Mouse (Mus musculus): ENCODE data around the gene 3110082J24Rik. TPM values are rescaled to one million over a fixed set of nuclear protein-coding genes. Genes with fewer than 3 reads are reported as not detected.

3110082J24Rik gene
- polyA plus RNA-seq, 1 experiment from 2014 or later, result 4.9 TPM

- no peak for DNase-seq (ENCODE audit: low spot score)
- WGBS, result 84% methylated on average over 3 of the region's 3 CpGs
- Histone ChIP-seq H3K27ac (no peak overlapping the region), H3K4me1 (replicated peaks) (peaks cover 65% of the 10 kb centered on the region), H3K27me3 (ENCODE audit: insufficient read depth, poor library complexity, severe bottlenecking) (peaks cover 77% of the 10 kb centered on the region), H3K4me3 (no peak overlapping the region), H3K36me3 (peaks cover 46% of the 10 kb centered on the region), H3K9me3 (no peaks in the 10 kb centered on the region)
These were observed 6.7 kb upstream of the 3110082J24Rik start for GRCm38 (mm10) chr5:30112533-30113068.

DNA sequence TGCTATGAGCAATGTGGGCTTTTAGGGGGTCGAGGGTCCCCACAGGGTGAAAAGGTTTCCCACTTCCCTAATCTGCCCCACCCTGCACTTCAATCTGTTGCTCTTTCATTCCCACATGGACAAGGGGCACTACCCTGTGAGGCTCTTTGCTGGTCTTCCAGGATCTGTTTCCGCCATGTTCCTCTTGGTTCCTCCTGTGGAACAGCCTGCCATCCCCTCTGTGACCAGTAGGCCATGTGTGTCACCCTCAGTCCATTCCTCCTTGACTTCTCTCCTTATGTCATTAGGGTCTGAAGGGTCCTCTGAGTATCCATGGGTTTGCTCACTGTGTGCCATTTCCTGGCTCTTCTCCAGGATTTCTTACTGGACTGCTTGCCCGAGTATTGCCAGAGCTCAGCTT is 5.9 kb upstream of the 3110082J24Rik start:
- no peak for DNase-seq (ENCODE audit: low spot score)
- Histone ChIP-seq H3K27me3 (ENCODE audit: insufficient read depth, poor library complexity, severe bottlenecking) (peaks cover 86% of the 10 kb centered on the region), H3K4me3 (peak overlapping the region; percentile 43), H3K27ac (peak overlapping the region; percentile 87), H3K36me3 (peaks cover 38% of the 10 kb centered on the region), H3K4me1 (replicated peaks) (peaks cover 73% of the 10 kb centered on the region), H3K9me3 (no peaks in the 10 kb centered on the region)
- 70% methylated on average over 3 of the region's 3 CpGs for WGBS

DNA sequence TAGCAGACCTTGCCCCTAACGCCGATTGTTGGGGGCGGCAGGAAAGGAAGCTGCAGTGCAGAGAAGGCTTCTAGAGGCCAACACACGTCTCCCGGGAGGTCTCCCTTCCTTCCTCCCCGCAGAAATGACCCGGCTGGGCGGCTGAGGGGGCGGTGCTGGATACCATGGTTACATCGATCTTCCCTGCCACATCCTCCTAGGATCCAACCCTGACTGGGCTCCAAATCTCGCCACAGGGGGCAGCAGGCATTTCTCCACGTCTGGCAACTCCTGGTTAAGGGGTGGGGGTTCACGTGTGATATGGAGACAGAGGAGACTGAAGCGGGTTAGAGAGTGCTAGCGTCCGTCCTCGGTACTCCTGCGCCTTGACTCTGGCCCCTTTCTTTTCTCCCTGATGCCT is 5.2 kb upstream of the 3110082J24Rik start:
- H3K27ac ChIP-seq, result peak overlapping the region; percentile 87
- under 1% methylated on average over 18 of the region's 18 CpGs for whole genome bisulfite sequencing
- H3K9me3 ChIP-seq, result no peaks in the 10 kb centered on the region
- H3K4me3 ChIP-seq, result peak overlapping the region; percentile 43
- peaks cover 80% of the 10 kb centered on the region for H3K4me1 ChIP-seq (replicated peaks)
- peak; percentile 87 for DNase-seq (ENCODE audit: low spot score)
- H3K36me3 ChIP-seq, result peaks cover 31% of the 10 kb centered on the region
- peaks cover 88% of the 10 kb centered on the region for H3K27me3 ChIP-seq (ENCODE audit: insufficient read depth, poor library complexity, severe bottlenecking)

DNA sequence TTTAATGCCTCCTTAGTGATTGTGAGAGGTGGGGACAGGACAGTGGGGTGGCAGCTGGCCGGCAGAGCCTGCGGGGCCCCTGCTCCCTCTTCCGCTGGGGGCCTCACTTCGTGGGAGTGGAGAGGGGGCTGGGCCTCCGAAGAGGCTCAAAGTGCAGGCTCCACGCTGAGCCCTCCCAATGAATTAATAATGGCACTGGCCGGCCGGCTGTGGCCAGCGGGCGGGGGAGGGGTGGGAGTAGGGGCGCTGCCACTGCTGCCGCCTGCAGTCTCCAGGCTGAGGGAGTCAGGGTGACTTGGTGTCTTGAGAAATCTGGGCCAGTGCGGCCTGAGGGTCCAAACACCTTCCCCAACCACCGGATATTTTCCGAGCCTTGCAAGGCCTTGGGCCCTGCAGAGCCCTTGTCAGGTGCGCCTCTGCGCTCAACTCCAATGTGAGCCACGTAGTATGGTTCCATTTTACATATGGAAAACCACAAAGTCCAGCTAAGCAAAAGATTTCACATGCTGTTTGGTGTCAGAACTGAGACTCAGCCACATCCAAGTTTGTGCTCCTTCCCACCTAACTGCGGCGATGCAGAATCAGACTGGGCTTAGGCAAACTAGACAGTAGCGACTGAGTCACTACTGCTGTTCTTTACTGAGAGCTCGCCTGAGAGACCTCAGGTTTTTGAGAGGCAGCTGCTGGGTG is 4.6 kb upstream of the 3110082J24Rik start:
- Histone ChIP-seq H3K27ac (peak overlapping the region; percentile 87), H3K4me3 (peak overlapping the region; percentile 43), H3K4me1 (replicated peaks) (peaks cover 86% of the 10 kb centered on the region), H3K9me3 (no peaks in the 10 kb centered on the region), H3K27me3 (ENCODE audit: insufficient read depth, poor library complexity, severe bottlenecking) (peaks cover 88% of the 10 kb centered on the region), H3K36me3 (peaks cover 25% of the 10 kb centered on the region)
- WGBS, result 3% methylated on average over 22 of the region's 22 CpGs
- DNase-seq (ENCODE audit: low spot score), result peak; percentile 74

GRCm38 (mm10) chr5:30109899-30110298 is 4.0 kb upstream of the 3110082J24Rik start:
- H3K27ac ChIP-seq, result peak overlapping the region; percentile 87
- H3K36me3 ChIP-seq, result peaks cover 22% of the 10 kb centered on the region; the same call in 1 of the 2 replicates
- peaks cover 88% of the 10 kb centered on the region for H3K27me3 ChIP-seq (ENCODE audit: insufficient read depth, poor library complexity, severe bottlenecking)
- DNase-seq (ENCODE audit: low spot score), result no peak
- H3K4me1 ChIP-seq (replicated peaks), result peaks cover 91% of the 10 kb centered on the region
- WGBS, result 25% methylated on average over 2 of the region's 2 CpGs
- H3K4me3 ChIP-seq, result peak overlapping the region; percentile 43
- H3K9me3 ChIP-seq, result no peaks in the 10 kb centered on the region

GRCm38 (mm10) chr5:30108233-30108632 is 2.3 kb upstream of the 3110082J24Rik start:
- H3K36me3 ChIP-seq, result 0 out of 2 replicates have a peak, but pooled peaks cover 11% of the 10 kb centered on the region
- peak overlapping the region; percentile 93 for H3K27ac ChIP-seq
- no peak for DNase-seq (ENCODE audit: low spot score)
- H3K27me3 ChIP-seq (ENCODE audit: insufficient read depth, poor library complexity, severe bottlenecking), result peaks cover 87% of the 10 kb centered on the region
- WGBS, result 55% methylated on average over 6 of the region's 6 CpGs
- H3K4me3 ChIP-seq, result peak overlapping the region; percentile 60
- peaks cover 78% of the 10 kb centered on the region for H3K4me1 ChIP-seq (replicated peaks)
- no peaks in the 10 kb centered on the region for H3K9me3 ChIP-seq

- Histone ChIP-seq H3K4me3 (peak overlapping the region; percentile 60), H3K27me3 (ENCODE audit: insufficient read depth, poor library complexity, severe bottlenecking) (peaks cover 81% of the 10 kb centered on the region), H3K36me3 (0 out of 2 replicates have a peak, but pooled peaks cover 5% of the 10 kb centered on the region), H3K27ac (peak overlapping the region; percentile 93), H3K4me1 (replicated peaks) (peaks cover 75% of the 10 kb centered on the region), H3K9me3 (no peaks in the 10 kb centered on the region)
- 2% methylated on average over 5 of the region's 5 CpGs for WGBS
- DNase-seq (ENCODE audit: low spot score), result peak; percentile 49
These were observed 1.7 kb upstream of the 3110082J24Rik start for GRCm38 (mm10) chr5:30107611-30108041.

DNA sequence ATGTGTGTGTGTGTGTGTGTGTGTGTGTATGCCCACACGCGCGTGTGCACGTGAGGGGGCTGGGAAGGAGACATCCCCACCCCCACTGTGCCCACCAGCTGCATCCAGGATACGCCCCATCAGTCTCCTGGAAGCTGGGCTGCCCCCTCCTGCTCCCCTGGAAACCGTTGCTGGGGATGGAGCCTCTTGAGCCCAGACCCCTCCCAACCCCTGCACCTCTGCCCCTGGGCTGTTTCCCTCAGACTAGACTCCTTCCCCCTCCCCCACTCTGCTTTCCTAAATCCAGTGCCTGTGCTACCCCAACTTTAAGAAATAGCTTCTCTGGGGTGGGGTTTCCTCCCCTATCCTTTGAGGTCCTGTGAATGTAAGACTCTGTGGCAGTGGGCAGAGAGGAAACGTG is 1.3 kb upstream of the 3110082J24Rik start:
- peak overlapping the region; percentile 93 for H3K27ac ChIP-seq
- peaks cover 75% of the 10 kb centered on the region for H3K4me1 ChIP-seq (replicated peaks)
- no peaks in the 10 kb centered on the region for H3K9me3 ChIP-seq
- H3K36me3 ChIP-seq, result 0 out of 2 replicates have a peak, but pooled peaks cover under 1% of the 10 kb centered on the region
- H3K4me3 ChIP-seq, result peak overlapping the region; percentile 60
- whole genome bisulfite sequencing, result 4% methylated on average over 7 of the region's 7 CpGs
- peak; percentile 76 for DNase-seq (ENCODE audit: low spot score)
- peaks cover 77% of the 10 kb centered on the region for H3K27me3 ChIP-seq (ENCODE audit: insufficient read depth, poor library complexity, severe bottlenecking)

DNA sequence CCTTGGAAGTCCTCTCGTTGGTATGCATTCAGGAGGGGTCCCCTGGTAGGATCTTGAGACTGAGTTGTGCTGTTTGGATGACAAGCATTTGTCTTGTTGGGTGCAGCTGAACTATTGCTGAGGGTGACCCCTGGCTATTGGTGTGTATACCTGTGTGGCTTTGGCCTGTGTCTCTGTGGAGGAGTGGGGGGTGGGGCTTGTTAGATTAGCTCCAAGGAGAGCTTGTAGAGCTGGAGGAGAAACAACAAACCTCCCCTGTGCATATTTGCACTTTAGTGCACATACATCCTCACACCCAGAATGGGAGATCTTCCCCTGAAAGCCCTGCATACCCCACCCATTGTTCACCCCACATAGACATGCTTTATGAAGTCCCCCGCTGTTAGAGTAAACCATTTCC is 870 bp upstream of the 3110082J24Rik start:
- WGBS, result 7% methylated on average over 2 of the region's 2 CpGs
- peaks cover 73% of the 10 kb centered on the region for H3K27me3 ChIP-seq (ENCODE audit: insufficient read depth, poor library complexity, severe bottlenecking)

GRCm38 (mm10) chr5:30104841-30105667 is 832 bp downstream of the 3110082J24Rik start, which contains the start of gene Garem2:
Garem2 (plus strand) TSS chr5:30105161.
- WGBS, result under 1% methylated on average over 65 of the region's 65 CpGs
- peaks cover 55% of the 10 kb centered on the region for H3K4me1 ChIP-seq (replicated peaks)
- H3K4me3 ChIP-seq, result peak within 1 kb of the TSS; percentile 60
- H3K36me3 ChIP-seq, result no peaks in the 10 kb centered on the region
- H3K9me3 ChIP-seq, result no peaks in the 10 kb centered on the region
- H3K27me3 ChIP-seq (ENCODE audit: insufficient read depth, poor library complexity, severe bottlenecking), result peaks cover 65% of the 10 kb centered on the region
- peak; percentile 64 for DNase-seq (ENCODE audit: low spot score)
- H3K27ac ChIP-seq, result peak within 1 kb of the TSS; percentile 93

More for the DNA sequence above, 870 bp upstream of the 3110082J24Rik start:
- peak overlapping the region; percentile 60 for H3K4me3 ChIP-seq
- no peaks in the 10 kb centered on the region for H3K36me3 ChIP-seq
- DNase-seq (ENCODE audit: low spot score), result no peak
- peak overlapping the region; percentile 93 for H3K27ac ChIP-seq
- peaks cover 72% of the 10 kb centered on the region for H3K4me1 ChIP-seq (replicated peaks)
- no peaks in the 10 kb centered on the region for H3K9me3 ChIP-seq

- WGBS, result 2% methylated on average over 12 of the region's 12 CpGs
- Histone ChIP-seq H3K27me3 (ENCODE audit: insufficient read depth, poor library complexity, severe bottlenecking) (peaks cover 59% of the 10 kb centered on the region), H3K27ac (no peak overlapping the region; the same call in 1 of the 2 replicates), H3K4me1 (replicated peaks) (peaks cover 48% of the 10 kb centered on the region), H3K36me3 (no peaks in the 10 kb centered on the region), H3K4me3 (peak overlapping the region; percentile 60), H3K9me3 (no peaks in the 10 kb centered on the region)
- peak; percentile 78 for DNase-seq (ENCODE audit: low spot score)
These were observed 1.5 kb downstream of the 3110082J24Rik start for GRCm38 (mm10) chr5:30104339-30104738.

DNA sequence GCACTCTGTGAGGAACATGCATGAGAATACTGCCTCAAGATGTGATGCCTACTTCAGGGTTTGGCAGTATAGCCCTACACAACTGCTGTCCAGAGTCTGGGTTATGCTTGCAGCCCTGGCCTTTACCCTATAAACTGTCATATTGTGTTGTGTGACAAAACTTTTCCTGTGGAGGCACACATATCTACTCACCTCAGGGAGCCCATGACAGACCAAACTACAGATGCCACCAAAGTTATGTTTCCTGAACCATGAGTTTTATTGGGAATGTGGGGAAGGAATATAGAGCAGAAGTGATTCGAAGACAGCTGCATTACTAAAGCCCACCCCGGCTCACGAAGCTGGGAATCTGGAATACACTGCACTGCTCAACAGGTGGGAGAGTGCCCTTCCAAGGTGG is 2.5 kb downstream of the 3110082J24Rik start:
- Histone ChIP-seq H3K4me1 (replicated peaks) (peaks cover 38% of the 10 kb centered on the region), H3K9me3 (no peaks in the 10 kb centered on the region), H3K27me3 (ENCODE audit: insufficient read depth, poor library complexity, severe bottlenecking) (peaks cover 50% of the 10 kb centered on the region), H3K36me3 (no peaks in the 10 kb centered on the region), H3K27ac (no peak overlapping the region), H3K4me3 (no peak overlapping the region)
- DNase-seq (ENCODE audit: low spot score), result no peak
- 87% methylated on average over 3 of the region's 3 CpGs for WGBS

Data from hindbrain, embryonic 10.5 days (tissue).